Mouse (Mus musculus) cerebellum, adult 8-10 months (tissue): Measurements from ENCODE around the gene Polr2c.
"Not testable (repeated sequence)": the region's sequence is repeated elsewhere in the genome, so short reads cannot be mapped to it uniquely, and the experiment has no call there.

Experiments
- DNase-seq: peaks from one replicate; pipeline ENCODE4 v3.0.0; 2022

Gene Polr2c

GRCm38 (mm10) chr8:94857346-94858173 is at the start of gene Polr2c:
Gene Polr2c (plus strand): TSS chr8:94857450.
- DNase-seq: peak; percentile 94

- DNase-seq: no peak
Measured at GRCm38 (mm10) chr8:94807506-94807905, 49.7 kb upstream of the Polr2c start.

- DNase-seq: no peak
Measured at GRCm38 (mm10) chr8:94808372-94808771, 48.9 kb upstream of the Polr2c start.

GRCm38 (mm10) chr8:94810153-94810552 is 47.1 kb upstream of the Polr2c start, which contains the start of gene Ccl17:
Gene Ccl17 (plus strand): TSS chr8:94810453.
- DNase-seq: no peak

GRCm38 (mm10) chr8:94810855-94811254 is 46.4 kb upstream of the Polr2c start:
- DNase-seq: no peak

GRCm38 (mm10) chr8:94811654-94812053 is 45.6 kb upstream of the Polr2c start:
- DNase-seq: no peak

GRCm38 (mm10) chr8:94812645-94813098 is 44.6 kb upstream of the Polr2c start:
- DNase-seq: peak; percentile 93

GRCm38 (mm10) chr8:94814556-94814955 is 42.7 kb upstream of the Polr2c start:
- peak; percentile 47 for DNase-seq

GRCm38 (mm10) chr8:94817933-94818332 is 39.3 kb upstream of the Polr2c start:
- DNase-seq: no peak

- DNase-seq: no peak
Measured at GRCm38 (mm10) chr8:94819671-94820179, 37.5 kb upstream of the Polr2c start.

GRCm38 (mm10) chr8:94820553-94820952 is 36.7 kb upstream of the Polr2c start:
- DNase-seq: no peak

- no peak for DNase-seq
Measured at GRCm38 (mm10) chr8:94821381-94821780, 35.9 kb upstream of the Polr2c start.

GRCm38 (mm10) chr8:94822637-94823560 is 34.4 kb upstream of the Polr2c start:
- DNase-seq: no peak

- DNase-seq: no peak
Measured at GRCm38 (mm10) chr8:94825170-94825569, 32.1 kb upstream of the Polr2c start.

GRCm38 (mm10) chr8:94826210-94826609 is 31.0 kb upstream of the Polr2c start:
- no peak for DNase-seq

GRCm38 (mm10) chr8:94828284-94828683 is 29.0 kb upstream of the Polr2c start:
- DNase-seq: no peak

- not testable (repeated sequence) for DNase-seq
Measured at GRCm38 (mm10) chr8:94833901-94834405, 23.3 kb upstream of the Polr2c start.

GRCm38 (mm10) chr8:94835751-94836150 is 21.5 kb upstream of the Polr2c start:
- not testable (repeated sequence) for DNase-seq

GRCm38 (mm10) chr8:94836456-94837240 is 20.6 kb upstream of the Polr2c start:
- DNase-seq: no peak

GRCm38 (mm10) chr8:94837662-94838574 is 19.3 kb upstream of the Polr2c start, which contains the start of the genes Coq9 and Ciapin1:
Gene Coq9 (plus strand): TSS chr8:94838321.
Gene Ciapin1 (minus strand): TSS chr8:94838358.
- peak; percentile 91 for DNase-seq

GRCm38 (mm10) chr8:94838600-94838999 is 18.6 kb upstream of the Polr2c start:
- peak; percentile 79 for DNase-seq
